Mouse (Mus musculus) cerebellum, adult (tissue): ENCODE results near the gene Med25.

Experiments used
- ATAC-seq: cut with Nextera tagmentation; 2 replicates; pipeline ENCODE4 v1.9.2; 2017; ENCODE audit warnings: mild to moderate bottlenecking, moderate library complexity, mixed read lengths; ENCODE audit not compliant: insufficient number of reproducible peaks, low FRiP score, low TSS enrichment

Gene Med25

DNA sequence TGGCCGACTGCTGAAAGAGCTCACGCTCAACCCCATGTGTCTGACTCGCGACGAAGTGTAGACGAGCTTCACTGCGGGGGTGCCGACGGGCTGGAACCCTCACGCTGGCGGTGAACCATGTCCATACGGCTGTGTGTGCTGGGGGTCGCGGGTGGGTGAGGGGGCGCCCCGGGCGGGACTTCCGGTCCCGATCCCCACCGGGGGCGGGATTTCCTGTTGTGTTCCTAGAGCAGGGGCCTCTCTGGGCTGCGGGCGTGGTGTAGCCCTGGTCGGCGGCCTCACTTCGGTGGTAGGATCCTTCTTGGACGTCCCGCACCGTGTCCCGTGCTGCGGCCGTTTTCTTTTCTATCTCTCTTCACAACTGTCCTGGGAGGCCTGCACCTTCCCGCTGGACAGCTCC lies 42.4 kb downstream of the Med25 start:
- ATAC-seq = no peak

DNA sequence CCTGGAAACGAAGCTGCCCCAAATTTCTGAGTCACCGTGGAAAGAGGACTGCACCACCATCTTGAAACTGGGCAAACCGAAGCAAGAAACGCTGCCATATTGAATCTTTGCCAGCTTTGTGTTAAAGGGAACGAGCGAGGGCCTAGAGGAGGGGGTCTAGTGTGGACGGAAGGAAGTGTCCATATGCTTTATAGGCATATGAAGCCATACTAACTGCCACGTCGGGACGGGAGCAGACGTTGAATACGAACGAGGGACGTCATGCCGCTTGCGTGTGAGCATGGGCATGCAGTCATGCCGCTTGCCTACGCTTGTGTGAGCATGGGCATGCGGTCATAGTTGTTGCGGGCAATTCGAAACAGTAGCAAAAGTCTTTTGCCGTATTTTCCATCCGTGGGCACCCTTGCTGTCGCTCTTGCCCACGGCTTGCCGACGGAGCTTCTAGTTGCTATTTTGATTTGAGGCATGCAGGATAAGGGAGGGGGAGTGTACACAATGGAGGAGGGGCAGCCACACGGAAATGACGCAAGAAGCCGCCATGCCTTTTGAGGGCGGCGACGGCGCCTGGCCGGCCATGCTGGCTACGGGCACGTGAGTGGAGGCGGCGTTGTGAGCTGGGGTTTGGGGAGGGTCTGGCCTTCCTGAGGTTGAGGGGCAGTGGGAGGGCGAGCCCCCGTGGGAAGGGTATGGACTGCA lies 42.9 kb downstream of the Med25 start:
- peak; percentile 22; the same call in 1 of the 2 replicates for ATAC-seq

DNA sequence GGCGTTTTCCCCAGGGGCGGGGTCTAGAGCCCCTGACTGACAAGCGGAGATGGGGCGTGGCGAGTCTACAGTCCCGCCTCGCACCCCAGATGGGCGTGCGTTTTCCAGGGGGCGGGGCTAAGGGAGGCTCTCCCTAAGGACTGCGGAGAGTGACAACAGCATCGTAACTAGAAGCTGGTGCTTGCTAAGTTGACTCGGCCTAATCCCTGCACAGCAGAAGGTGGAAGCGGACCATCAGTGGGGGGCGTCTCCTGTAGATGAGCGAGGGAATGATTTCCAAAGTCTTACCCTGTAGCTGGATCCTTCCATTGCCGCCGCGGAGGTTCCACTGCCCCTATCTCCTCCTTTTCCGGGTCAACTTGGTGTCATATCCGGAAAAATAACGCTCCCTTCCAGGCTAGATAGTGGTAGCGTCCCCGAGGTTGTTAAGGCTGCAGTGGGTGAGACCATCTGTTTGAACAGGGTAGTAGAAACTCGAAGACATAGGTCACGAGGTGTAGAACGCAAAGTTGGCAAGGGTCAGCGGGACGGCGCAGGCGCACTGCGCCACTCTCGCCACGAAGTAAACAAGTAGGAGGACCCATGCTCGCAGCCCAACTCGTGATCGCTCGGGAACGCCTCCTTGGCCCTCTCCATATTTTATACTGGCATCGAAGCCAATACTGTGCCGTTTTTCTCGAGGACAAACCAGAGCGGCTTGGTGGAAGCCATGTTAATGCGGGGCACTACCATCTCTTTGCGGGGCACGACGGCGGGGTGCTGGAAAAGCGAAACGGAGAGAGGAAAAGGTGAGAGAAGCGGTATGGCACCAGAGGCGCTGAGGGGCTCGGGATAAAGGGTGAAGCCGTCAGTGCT lies 43.7 kb downstream of the Med25 start, which contains the start of the genes Akt1s1 and Tbc1d17:
Gene Akt1s1 (plus strand): TSS at position 431 of the 855 bp plus-strand sequence.
Gene Tbc1d17 (minus strand): TSS at position 519 of the 855 bp plus-strand sequence.
- ATAC-seq = peak; percentile 74

DNA sequence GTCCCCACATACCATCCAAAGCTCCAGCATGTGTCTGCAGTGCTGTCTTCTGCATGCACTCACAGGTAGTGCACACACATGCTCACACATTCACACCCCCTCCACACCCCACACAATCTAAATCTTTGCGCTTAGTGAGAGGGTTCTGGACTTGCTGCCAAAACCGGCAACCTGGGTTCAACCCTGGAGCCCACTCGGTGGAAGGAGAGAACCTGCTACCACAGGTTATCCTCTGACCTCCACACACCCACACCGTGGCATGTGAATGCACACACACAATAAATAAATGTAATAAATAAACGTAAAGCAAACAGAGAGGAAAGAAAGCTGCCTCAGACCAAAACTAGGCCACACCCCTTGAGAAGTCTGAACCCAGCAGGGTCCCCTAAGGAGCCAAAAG lies 44.7 kb downstream of the Med25 start:
- no peak for ATAC-seq

DNA sequence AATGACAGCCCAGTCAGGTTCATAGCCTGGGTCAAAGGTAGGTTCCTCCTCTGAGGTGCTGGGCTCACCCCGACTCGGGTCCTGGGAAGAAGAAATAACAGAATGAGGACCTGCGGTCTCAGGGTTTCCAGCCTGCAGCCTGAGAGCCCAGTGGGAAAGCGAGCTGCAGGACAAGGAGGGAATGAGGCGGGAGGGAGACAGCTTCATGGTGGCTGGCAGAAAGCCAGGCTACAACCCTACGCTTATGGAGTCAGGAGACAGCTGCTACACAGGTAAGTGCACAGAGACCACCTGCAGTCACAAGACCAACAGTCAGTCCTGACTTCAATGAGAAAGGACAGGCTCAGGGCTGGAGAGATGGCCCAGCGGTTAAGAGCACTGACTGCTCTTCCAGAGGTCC lies 45.7 kb downstream of the Med25 start:
- ATAC-seq = no peak

DNA sequence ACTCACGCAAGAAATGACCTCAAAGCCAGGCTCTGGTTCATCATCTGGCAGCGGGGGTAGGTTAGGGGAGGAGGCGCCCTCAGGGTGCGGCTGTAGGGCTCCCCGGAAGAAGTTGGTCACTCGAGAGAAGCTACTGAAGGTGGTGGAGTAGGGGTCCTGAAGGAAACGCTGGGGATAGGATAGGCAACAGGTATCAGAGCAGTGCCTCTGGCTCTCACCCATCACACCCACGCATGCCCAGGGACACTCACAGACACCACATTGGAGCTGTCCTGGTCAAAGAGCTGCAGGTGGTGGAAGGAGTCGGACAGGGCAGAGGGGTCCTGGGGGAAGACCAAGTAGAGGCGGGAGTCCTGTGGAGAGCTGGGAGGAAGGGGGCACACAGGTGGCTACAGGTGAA lies 47.5 kb downstream of the Med25 start:
- no peak for ATAC-seq

DNA sequence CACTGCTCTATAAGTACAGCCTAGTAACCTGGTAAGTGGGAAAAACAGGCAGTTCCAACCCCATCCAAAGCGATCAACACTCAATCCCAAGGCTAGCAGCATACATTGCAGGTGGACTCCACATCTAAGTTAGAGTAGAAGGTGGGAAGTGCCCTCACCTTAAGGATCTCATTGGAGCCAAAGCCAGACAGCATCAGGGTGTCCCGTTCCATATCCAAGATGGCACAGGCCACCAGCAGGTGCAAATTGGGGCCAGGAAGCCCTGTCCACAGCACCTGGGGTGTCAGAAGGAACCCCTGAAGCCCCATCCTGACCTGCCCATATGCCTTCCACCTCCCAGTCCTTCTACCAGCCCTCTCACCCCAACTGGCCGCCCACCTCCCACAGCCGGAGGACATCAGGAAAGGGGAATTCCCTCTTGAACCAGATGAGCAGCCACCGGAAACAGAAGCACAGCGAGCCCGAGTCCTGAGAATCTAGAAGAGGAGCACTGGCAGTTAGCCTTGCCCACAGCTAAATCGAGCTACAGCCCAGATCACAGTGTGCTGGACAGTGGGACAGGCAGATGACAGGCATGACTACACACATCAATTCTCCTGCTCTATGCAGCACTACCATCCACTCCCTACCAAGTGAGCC lies 50.6 kb downstream of the Med25 start:
- ATAC-seq = no peak

DNA sequence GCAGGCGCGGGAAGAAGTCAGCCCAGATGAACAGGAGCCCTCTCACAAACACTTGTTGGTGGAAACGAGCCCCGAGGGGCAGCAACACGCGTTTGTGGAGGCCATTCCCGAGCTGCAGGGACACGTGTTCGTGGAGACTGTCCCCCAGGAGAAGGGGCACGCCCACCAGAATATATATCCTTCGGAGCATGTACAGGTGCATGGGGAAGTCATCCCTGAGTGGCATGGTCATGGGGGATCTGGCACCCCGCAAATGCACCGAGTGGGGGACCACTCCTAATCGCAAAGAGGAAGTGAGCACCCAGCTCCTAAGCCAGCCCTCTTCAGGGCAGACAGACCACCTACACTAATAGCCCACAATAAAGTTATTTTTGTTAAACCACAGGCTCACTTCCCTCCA lies 52.1 kb downstream of the Med25 start:
- ATAC-seq = no peak

DNA sequence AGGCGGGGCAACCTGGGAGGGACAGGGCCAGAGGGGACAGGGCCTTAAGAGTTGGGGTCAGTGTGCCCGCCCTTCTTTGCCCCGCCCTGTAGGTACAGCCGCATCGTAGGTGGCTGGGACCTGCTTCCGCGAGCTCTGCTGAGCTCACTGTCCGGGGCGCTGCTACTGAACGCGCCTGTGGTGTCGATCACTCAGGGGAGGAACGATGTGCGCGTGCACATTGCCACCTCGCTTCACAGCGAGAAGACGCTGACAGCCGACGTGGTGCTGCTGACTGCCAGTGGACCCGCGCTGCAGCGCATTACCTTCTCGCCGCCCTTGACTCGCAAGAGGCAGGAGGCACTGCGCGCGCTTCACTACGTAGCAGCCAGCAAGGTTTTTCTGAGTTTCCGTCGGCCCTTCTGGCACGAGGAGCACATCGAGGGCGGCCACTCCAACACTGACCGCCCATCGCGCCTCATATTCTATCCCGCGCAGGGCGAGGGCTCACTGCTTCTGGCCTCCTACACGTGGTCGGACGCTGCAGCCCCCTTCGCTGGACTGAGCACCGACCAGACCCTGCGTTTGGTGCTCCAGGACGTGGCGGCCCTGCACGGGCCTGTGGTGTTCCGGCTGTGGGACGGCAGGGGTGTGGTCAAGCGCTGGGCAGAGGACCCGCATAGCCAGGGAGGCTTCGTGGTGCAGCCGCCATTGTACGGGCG lies 52.9 kb downstream of the Med25 start:
- no peak for ATAC-seq

DNA sequence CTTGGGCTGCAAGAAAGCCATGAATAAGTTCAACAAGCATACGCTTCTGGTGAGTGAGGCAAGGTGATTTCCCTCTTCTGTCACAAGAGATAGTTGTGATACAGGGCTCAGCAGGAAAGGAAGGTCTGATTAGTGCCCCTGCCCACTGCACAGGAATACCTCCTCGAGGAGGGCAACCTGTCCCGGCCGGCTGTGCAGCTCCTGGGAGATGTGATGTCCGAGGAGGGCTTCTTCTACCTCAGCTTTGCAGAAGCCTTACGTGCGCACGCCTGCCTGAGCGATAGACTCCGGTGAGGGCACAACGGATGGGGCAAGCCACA lies 53.4 kb downstream of the Med25 start:
- no peak for ATAC-seq

DNA sequence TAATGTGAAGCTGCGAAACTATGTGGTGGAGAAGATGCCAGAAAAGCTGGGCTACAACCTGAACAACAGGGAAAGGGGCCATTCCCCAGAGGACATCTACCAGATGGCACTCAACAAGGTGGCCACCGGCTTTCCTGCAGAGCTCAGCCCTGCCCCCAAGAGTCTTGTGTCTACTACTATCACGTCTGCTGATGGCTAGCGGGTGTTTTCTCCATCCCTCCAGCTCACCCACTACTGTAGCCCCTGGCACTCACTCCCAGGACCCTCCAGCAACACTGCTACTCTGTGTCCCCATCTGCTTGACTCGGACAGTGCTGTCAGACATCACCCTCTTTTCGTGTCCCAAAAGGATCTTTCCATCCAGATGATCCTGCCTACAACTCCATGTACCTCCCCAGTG lies 54.4 kb downstream of the Med25 start:
- ATAC-seq = no peak

DNA sequence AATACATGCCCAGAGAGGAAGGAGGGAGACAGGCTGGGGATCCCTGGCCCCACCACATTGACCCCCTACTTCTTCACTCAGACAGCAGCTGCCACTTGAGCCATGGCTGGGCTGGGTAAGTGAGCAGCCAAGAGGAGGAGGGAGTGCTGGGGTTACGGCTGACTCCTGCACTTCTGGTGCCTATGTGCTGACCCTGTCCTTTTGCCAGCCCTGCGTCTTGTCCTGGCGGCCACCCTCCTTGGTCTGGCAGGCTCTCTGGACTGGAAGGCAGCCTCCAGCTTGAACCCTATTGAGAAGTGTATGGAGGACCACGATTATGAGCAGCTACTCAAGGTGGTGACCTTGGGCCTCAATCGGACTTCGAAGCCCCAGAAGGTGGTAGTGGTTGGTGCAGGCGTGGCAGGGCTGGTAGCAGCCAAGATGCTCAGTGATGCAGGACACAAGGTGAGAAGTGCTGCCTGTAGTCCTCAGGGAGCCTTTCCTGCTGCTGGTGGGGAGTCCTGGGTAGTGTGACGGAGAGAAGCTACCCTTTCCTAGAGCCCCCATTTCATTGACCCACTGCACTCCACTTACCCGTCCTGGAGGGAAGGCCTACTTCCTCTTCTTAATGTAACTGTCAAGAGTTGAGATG lies 56.0 kb downstream of the Med25 start:
- no peak for ATAC-seq

DNA sequence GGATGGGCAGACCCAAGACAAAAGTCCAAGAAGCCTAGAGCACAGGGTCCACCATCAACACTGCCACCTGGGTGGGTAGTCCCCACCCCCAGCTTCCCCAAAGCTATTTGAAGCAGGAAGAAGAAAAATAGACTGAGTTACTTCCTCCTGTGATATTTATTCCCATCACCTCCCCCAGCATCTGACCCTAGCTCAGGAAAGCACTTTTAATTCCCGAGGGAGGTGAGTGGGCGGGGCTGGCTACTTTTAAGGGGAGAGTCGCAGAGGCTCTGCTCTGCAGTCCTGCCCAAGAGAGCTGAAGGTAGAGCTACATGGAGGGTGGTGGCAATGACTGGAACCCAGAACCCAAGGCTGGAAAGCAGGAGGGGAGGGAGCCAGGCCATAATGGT lies 56.5 kb downstream of the Med25 start:
- no peak for ATAC-seq

DNA sequence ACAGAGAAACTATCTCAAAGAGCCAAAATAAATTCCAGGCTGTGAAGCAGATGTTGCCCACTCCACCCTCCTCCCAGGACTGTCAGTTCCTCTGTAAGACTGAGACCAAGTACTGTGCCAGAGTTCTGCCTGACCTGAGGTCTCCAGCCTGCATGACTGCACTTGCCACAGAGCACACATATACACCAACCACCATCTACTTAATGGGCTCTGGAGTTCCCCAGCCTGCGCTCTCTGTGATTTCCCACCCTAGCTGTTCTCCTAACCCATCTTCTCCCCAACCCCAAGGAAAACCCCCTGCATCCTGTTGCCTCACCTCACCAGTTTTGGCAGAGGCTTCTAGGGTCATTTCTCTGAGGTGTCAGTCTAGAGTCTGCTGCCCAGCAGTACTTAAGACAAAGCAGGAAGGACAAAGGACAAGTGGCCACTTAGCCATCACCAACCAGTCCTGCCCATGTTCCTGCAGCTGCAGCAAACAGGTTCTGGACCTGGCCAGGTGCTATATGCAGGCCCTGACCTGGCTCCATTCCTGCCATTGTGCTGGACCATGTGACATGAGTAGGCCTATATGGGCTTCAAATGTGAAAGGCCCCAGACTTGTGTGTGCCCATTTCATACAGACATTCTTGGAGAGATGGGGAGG lies 57.0 kb downstream of the Med25 start:
- ATAC-seq = no peak

DNA sequence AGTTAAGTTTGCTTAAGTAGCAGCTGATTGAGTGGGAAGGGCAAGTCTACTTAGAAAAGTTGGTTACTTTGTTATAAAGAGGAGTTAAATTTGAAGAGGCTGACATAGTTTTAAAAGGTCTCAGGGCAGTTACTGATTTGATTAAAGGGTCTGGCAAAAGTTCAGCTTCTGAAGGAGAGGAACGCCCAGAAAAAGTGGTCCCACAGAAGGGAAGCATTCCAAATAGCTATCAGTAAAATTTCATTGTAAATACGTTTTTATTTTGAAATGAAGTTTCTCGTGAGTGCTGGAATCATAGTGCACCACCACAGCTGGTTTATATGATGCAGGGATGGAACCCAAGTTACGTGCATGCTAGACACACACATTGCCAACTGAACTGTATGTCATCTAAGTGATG lies 59.7 kb downstream of the Med25 start:
- ATAC-seq = no peak

DNA sequence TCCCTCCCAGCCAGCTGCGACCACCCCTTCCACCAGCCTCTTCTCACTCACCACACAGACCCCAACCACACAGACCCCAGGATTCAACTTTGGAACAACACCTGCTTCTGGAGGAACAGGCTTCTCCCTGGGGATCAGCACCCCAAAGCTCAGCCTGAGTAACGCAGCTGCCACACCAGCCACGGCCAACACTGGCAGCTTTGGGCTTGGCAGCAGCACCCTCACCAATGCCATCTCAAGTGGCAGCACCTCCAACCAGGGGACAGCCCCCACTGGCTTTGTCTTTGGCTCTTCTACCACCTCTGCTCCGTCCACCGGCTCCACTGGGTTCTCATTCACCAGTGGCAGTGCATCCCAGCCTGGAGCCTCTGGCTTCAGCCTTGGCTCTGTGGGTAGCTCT lies 63.8 kb downstream of the Med25 start:
- ATAC-seq = no peak

DNA sequence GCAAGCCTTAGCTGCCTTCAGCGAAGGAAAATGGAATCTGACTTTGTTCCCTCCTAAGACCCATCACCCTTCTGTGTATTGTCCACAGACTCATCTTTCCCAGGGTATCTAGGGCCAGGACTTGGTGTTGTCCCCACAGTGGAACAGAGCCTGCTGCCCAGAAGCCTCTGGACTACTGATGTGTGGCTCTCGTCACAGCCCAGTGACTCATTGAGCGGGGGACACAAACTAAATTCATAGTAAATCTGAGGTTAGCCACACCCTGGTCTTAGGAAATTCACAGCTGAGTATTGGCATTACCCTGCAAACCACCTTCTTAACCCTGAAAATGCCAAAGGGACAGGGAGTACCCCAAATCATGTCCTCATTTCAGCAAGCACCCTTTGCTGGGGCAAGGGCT lies 65.7 kb downstream of the Med25 start:
- ATAC-seq = no peak
